Mouse (Mus musculus) left cerebral cortex, postnatal 10 days (tissue): ENCODE results near the gene Glg1. TPM values are rescaled to one million over a fixed set of nuclear protein-coding genes. Genes with fewer than 3 reads are reported as not detected.

Experiments used
- DNase-seq, 2 experiments: peaks; one replicate each; pipeline ENCODE4 v3.0.0; 2021 to 2022; ENCODE audit warnings: low spot score in 2 of 2, mixed read lengths in 1 of 2; ENCODE audit errors: extremely low spot score in 1 of 2
- intact Hi-C: fragments of 180-260 bp; cut with DNase I; formaldehyde crosslinking; loops from one replicate; pipeline ENCODE4 v1.15.1; 2025
- microRNA-seq: library from miRNA; unstranded; fragments of <30 nt; microRNA quantifications from one replicate; pipeline ENCODE4 v1.2.0, GENCODE M21; 2022
- total RNA-seq, 2 experiments: library from RNA; stranded (reverse); gene quantifications; 2 replicates each; pipeline ENCODE4 v1.2.3; 2021

The Glg1 gene
- total RNA-seq, 2 experiments from 2014 or later: 123 to 127 TPM

GRCm38 (mm10) chr8:111187470-111187869 lies 71.5 kb downstream of the Glg1 start:
- intact Hi-C loops: no loop called here
- DNase-seq: no peak

- intact Hi-C loops: no loop called here
Observed at GRCm38 (mm10) chr8:111185472-111185947, 73.5 kb downstream of the Glg1 start.

GRCm38 (mm10) chr8:111171661-111172060 lies 87.4 kb downstream of the Glg1 start:
- intact Hi-C loops: loop anchor here (10.0 kb wide), 1 partner anchor 93 kb away; no protein-coding TSS in a partner anchor
- DNase-seq: no peak

More at GRCm38 (mm10) chr8:111185472-111185947, 73.5 kb downstream of the Glg1 start:
- DNase-seq: peak; percentile 31 to 42

GRCm38 (mm10) chr8:111157617-111158016 lies 101.4 kb downstream of the Glg1 start:
- intact Hi-C loops: no loop called here
- peak in 1 of 2 experiments; percentile 74 for DNase-seq

- no peak for DNase-seq
- intact Hi-C loops: no loop called here
Observed at GRCm38 (mm10) chr8:111155721-111156436, 103.1 kb downstream of the Glg1 start.

GRCm38 (mm10) chr8:111145460-111146012 lies 113.5 kb downstream of the Glg1 start:
- peak; percentile 84 to 97 for DNase-seq
- intact Hi-C loops: loop anchor here (5.0 kb wide), 1 partner anchor 53 kb away; the partner anchor contains the start of genes Clec18a and Pdpr

- intact Hi-C loops: loop anchor here (5.0 kb wide), 1 partner anchor 53 kb away; the partner anchor contains the start of genes Clec18a and Pdpr
- peak; percentile 9 to 47 for DNase-seq
Observed at GRCm38 (mm10) chr8:111144901-111145459, 114.0 kb downstream of the Glg1 start.

GRCm38 (mm10) chr8:111142521-111142920 lies 116.5 kb downstream of the Glg1 start:
- DNase-seq: no peak
- intact Hi-C loops: no loop called here

GRCm38 (mm10) chr8:111130756-111131155 lies 128.3 kb downstream of the Glg1 start:
- no peak for DNase-seq
- intact Hi-C loops: no loop called here

- no peak for DNase-seq
- intact Hi-C loops: no loop called here
Observed at GRCm38 (mm10) chr8:111119481-111119880, 139.5 kb downstream of the Glg1 start.

GRCm38 (mm10) chr8:111114891-111115290 lies 144.1 kb downstream of the Glg1 start:
- intact Hi-C loops: no loop called here
- DNase-seq: no peak

Small RNA genes lying within 50 kb of the gene (microRNA-seq; reads per million reads assigned to microRNA genes)
- gene Gm23193: not detected

Other genes starting within 250 kb of the Glg1 start
- gene Ddx19b, start 227.5 kb downstream of the Glg1 start, total RNA-seq: 10 to 100 TPM; 27.2 to 28.2 TPM
- gene Aars, start 226.1 kb downstream of the Glg1 start, total RNA-seq: 100 to 1,000 TPM in 1 of 2 experiments, 10 to 100 TPM in 1; 96.8 to 102 TPM
- not detected for gene Exosc6, start 202.9 kb downstream of the Glg1 start, total RNA-seq
- under 1 TPM in 1 of 2 experiments, not detected in 1; 0.26 TPM for gene Clec18a, start 166.8 kb downstream of the Glg1 start, total RNA-seq
- 10 to 100 TPM; 28.6 to 30.8 TPM for gene Pdpr, start 164.6 kb downstream of the Glg1 start, total RNA-seq
- gene Rfwd3, start 41.0 kb upstream of the Glg1 start, total RNA-seq: 10 to 100 TPM; 17.4 to 17.7 TPM
- under 1 TPM; 0.34 to 0.58 TPM for gene Mlkl, start 79.0 kb upstream of the Glg1 start, total RNA-seq
- 1 to 10 TPM; 4.1 to 5.1 TPM for gene Fa2h, start 134.6 kb upstream of the Glg1 start, total RNA-seq